In the genomic region with DNA sequence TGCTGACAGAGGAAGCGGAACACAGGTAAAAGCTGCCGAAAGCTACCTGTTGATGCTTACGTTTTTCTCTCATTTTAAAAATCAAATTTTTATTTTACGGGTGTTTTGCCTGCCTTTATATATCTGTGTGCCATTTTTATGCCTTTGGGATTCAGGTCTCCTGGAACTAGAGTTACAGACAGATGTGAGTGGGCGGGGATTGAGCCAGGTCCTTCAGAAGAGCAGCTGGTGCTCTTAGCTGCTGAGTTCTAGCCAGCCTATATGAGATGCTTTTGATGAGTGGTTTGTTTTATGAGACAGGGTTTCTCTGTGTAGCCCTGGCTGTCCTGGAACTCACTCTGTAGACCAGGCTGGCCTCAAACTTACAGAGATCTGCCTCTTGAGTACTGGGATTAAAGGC, we compare ENCODE assay signal across 20 mouse cellular contexts. TPM values are rescaled to one million over a fixed set of nuclear protein-coding genes. Genes with fewer than 3 reads are reported as not detected.
DNase-seq lines count a peak whose midpoint lies in the region.
"Had no signal": no experiment of that assay in that cellular context is flagged by ENCODE, and none has a peak within 500 bp of the region (broad histone marks: within the 10 kb centered on the region; RNA-seq: fewer than 3 reads in every experiment).

No protein-coding gene starts in this region.

- DNase-seq in frontal cortex, adult 2 months (ENCODE audit: extremely low spot score in 1 of 2, low spot score in 1 of 2) = peak; percentile 31 to 55
- DNase-seq in frontal cortex, postnatal 14 days (ENCODE audit: low spot score in 2 of 2) = no peak
- DNase-seq in layer of hippocampus, adult 11-12 months (ENCODE audit: low spot score) = peak; percentile 45
- no peak for DNase-seq in layer of hippocampus, adult 9-10 months (ENCODE audit: low spot score)
- peak; percentile 70 for DNase-seq in layer of hippocampus, adult 9-11 months
- no peak for DNase-seq in layer of hippocampus, postnatal 25 days (ENCODE audit: extremely low spot score in 1 of 2, low spot score in 1 of 2)
- DNase-seq in brain, adult 2 months (ENCODE audit: low read depth, low spot score) = peak; percentile 73
- DNase-seq in cerebellum, adult 9-10 months = no peak
- DNase-seq: adrenal gland, postnatal 10 days; adrenal gland, postnatal 36 days; B cell, adult 2 months; cerebellum, adult 11 months; cerebellum, adult 2 months; cerebellum, postnatal 10 days; cerebellum, postnatal 36 days; embryo, embryonic 11 days; gastrocnemius, postnatal 10 days; gastrocnemius, postnatal 36 days; heart, postnatal 10 days; heart, postnatal 36 days had no signal

RNA-seq across cellular contexts. Expression of a gene that starts 44.6 kb away (rescaled TPM):
- 59.4 and 68.5 TPM in 2 replicates for polyA plus RNA-seq in frontal cortex, adult 2 months (2012; rRNA removed)
- total RNA-seq in layer of hippocampus, postnatal 25 days (2021) = 10 to 100 TPM; 41.8 to 57.4 TPM

Comparison
In these comparisons a context has a peak if more than half of its experiments do, and no peak if none do; other contexts are left out.
1. DNase-seq: peak in frontal cortex, adult 2 months (2 of 2), layer of hippocampus, adult 11-12 months (single experiment), layer of hippocampus, adult 9-11 months (single experiment) and brain, adult 2 months (single experiment); none in frontal cortex, postnatal 14 days (0 of 2), layer of hippocampus, adult 9-10 months (single experiment), layer of hippocampus, postnatal 25 days (0 of 2) and cerebellum, adult 9-10 months (single experiment).